Mouse (Mus musculus) hindbrain, embryonic 15.5 days (tissue): ENCODE data around the gene Nid1. TPM values are rescaled to one million over a fixed set of nuclear protein-coding genes. Genes with fewer than 3 reads are reported as not detected.
"Not testable (repeated sequence)": the region's sequence is repeated elsewhere in the genome, so short reads cannot be mapped to it uniquely, and the experiment has no call there.

Source experiments
- ATAC-seq: fragments of 200-750 bp; cut with Nextera tagmentation; 2 replicates; pipeline ENCODE4 v1.8.0; 2017; ENCODE audit warnings: low read depth, moderate number of reproducible peaks, moderate TSS enrichment; ENCODE audit not compliant: low FRiP score
- H3K27ac ChIP-seq: fragments of 300-500 bp; sonication (generic); replicated peaks from 2 replicates; pipeline ENCODE4 v1.5.1; 2015; ENCODE audit warnings: mild to moderate bottlenecking, inconsistent platforms
- H3K27me3 ChIP-seq: fragments of 300-500 bp; sonication (generic); 2 replicates; pipeline ENCODE4 v1.6.1; 2015; ENCODE audit warnings: control low read depth, inconsistent platforms
- H3K36me3 ChIP-seq: fragments of 300-500 bp; sonication (generic); 2 replicates; pipeline ENCODE4 v1.6.1; 2015; ENCODE audit warnings: control low read depth, inconsistent platforms
- H3K4me1 ChIP-seq: fragments of 300-500 bp; sonication (generic); replicated peaks from 2 replicates; pipeline ENCODE4 v1.6.1; 2015; ENCODE audit warnings: control low read depth, inconsistent platforms
- H3K4me2 ChIP-seq: fragments of 300-500 bp; sonication (generic); 2 replicates; pipeline ENCODE4 v1.6.1; 2015; ENCODE audit warnings: moderate library complexity, mild to moderate bottlenecking, inconsistent platforms
- H3K4me3 ChIP-seq: fragments of 300-500 bp; sonication (generic); 2 replicates; pipeline ENCODE4 v1.5.1; 2015; ENCODE audit warnings: mild to moderate bottlenecking, inconsistent platforms
- H3K9ac ChIP-seq: fragments of 300-500 bp; sonication (generic); 2 replicates; pipeline ENCODE4 v1.6.1; 2015; ENCODE audit warnings: inconsistent platforms
- H3K9me3 ChIP-seq: fragments of 300-500 bp; sonication (generic); 2 replicates; pipeline ENCODE4 v1.6.1; 2016; ENCODE audit warnings: control low read depth, inconsistent platforms
- WGBS: fragments of 180-500 bp; shearing (Covaris S2); methylation state at CpG from one replicate; pipeline ENCODE4 v1.1.7; 2015; 5-methylcytosine and 5-hydroxymethylcytosine counted together
- polyA plus RNA-seq: library from polyadenylated mRNA; unstranded; fragments of >200 nt; fragmentation: Nextera tagmentation; extraction: Ambion mirVana; gene quantifications from 2 replicates; pipeline ENCODE4 v1.2.1, GENCODE M21; 2015

The Nid1 gene
- polyA plus RNA-seq, 1 experiment from 2014 or later = 80.2 TPM

GRCm38 (mm10) chr13:13418859-13419258, 18.5 kb upstream of the Nid1 start:
- 92% methylated on average over 6 of the region's 12 CpGs for WGBS
- not testable (repeated sequence) for ATAC-seq

GRCm38 (mm10) chr13:13423301-13423700, 14.1 kb upstream of the Nid1 start:
- H3K27me3 ChIP-seq, H3K36me3 ChIP-seq, H3K9me3 ChIP-seq, H3K4me3 ChIP-seq, H3K4me2 ChIP-seq, H3K27ac ChIP-seq, H3K9ac ChIP-seq, ATAC-seq, H3K4me1 ChIP-seq: not testable (repeated sequence)
- WGBS = 85% methylated on average over 2 of the region's 5 CpGs

More at GRCm38 (mm10) chr13:13418859-13419258, 18.5 kb upstream of the Nid1 start:
- H3K27ac ChIP-seq, H3K4me3 ChIP-seq, H3K4me2 ChIP-seq, H3K9ac ChIP-seq, H3K4me1 ChIP-seq, H3K27me3 ChIP-seq, H3K9me3 ChIP-seq, H3K36me3 ChIP-seq: not testable (repeated sequence)

GRCm38 (mm10) chr13:13436161-13436560, 1.2 kb upstream of the Nid1 start:
- H3K9me3 ChIP-seq, H3K27ac ChIP-seq, H3K9ac ChIP-seq, H3K27me3 ChIP-seq, H3K36me3 ChIP-seq, H3K4me3 ChIP-seq, H3K4me1 ChIP-seq, H3K4me2 ChIP-seq, ATAC-seq: not testable (repeated sequence)
- WGBS = 90% methylated on average over 5 of the region's 7 CpGs

- peak overlapping the region; percentile 18; the same call in 1 of the 2 replicates for H3K4me3 ChIP-seq
- not testable (repeated sequence) for H3K9ac ChIP-seq
Measured at GRCm38 (mm10) chr13:13438112-13438953, 982 bp downstream of the Nid1 start.

GRCm38 (mm10) chr13:13445601-13446000, 8.2 kb downstream of the Nid1 start:
- not testable (repeated sequence) for H3K4me2 ChIP-seq, H3K4me3 ChIP-seq, H3K4me1 ChIP-seq, H3K36me3 ChIP-seq, ATAC-seq, H3K9me3 ChIP-seq, H3K27ac ChIP-seq, H3K27me3 ChIP-seq, H3K9ac ChIP-seq
- 89% methylated on average over 5 of the region's 5 CpGs for WGBS

More at GRCm38 (mm10) chr13:13438112-13438953, 982 bp downstream of the Nid1 start:
- not testable (repeated sequence) for H3K27me3 ChIP-seq, ATAC-seq, H3K9me3 ChIP-seq, H3K36me3 ChIP-seq, H3K27ac ChIP-seq, H3K4me1 ChIP-seq
- 6% methylated on average over 14 of the region's 28 CpGs for WGBS
- H3K4me2 ChIP-seq = 0 out of 2 replicates have a peak overlapping the region, but pooled peaks have one; percentile 23

- WGBS = 61% methylated on average over 4 of the region's 4 CpGs
- peak; percentile 23; the same call in 1 of the 2 replicates for ATAC-seq
- not testable (repeated sequence) for H3K9me3 ChIP-seq, H3K4me2 ChIP-seq, H3K4me3 ChIP-seq, H3K4me1 ChIP-seq, H3K27me3 ChIP-seq, H3K9ac ChIP-seq, H3K36me3 ChIP-seq, H3K27ac ChIP-seq
Measured at GRCm38 (mm10) chr13:13446711-13447443, 9.5 kb downstream of the Nid1 start.

- WGBS = 64% methylated on average over 12 of the region's 12 CpGs
Measured at GRCm38 (mm10) chr13:13449981-13450380, 12.6 kb downstream of the Nid1 start.

GRCm38 (mm10) chr13:13450931-13451330, 13.6 kb downstream of the Nid1 start:
- not testable (repeated sequence) for H3K27ac ChIP-seq, H3K4me1 ChIP-seq, ATAC-seq, H3K9ac ChIP-seq, H3K4me2 ChIP-seq, H3K36me3 ChIP-seq, H3K27me3 ChIP-seq, H3K9me3 ChIP-seq, H3K4me3 ChIP-seq
- 21% methylated on average over 1 of the region's 1 CpGs for WGBS

More at GRCm38 (mm10) chr13:13449981-13450380, 12.6 kb downstream of the Nid1 start:
- H3K36me3 ChIP-seq, ATAC-seq, H3K4me2 ChIP-seq, H3K9me3 ChIP-seq, H3K4me3 ChIP-seq, H3K27ac ChIP-seq, H3K9ac ChIP-seq, H3K27me3 ChIP-seq, H3K4me1 ChIP-seq: not testable (repeated sequence)

GRCm38 (mm10) chr13:13453332-13453731, 16.0 kb downstream of the Nid1 start:
- H3K9ac ChIP-seq, H3K4me2 ChIP-seq, H3K4me3 ChIP-seq, H3K9me3 ChIP-seq, H3K27me3 ChIP-seq, H3K36me3 ChIP-seq, H3K4me1 ChIP-seq, ATAC-seq, H3K27ac ChIP-seq: not testable (repeated sequence)
- WGBS = 91% methylated on average over 6 of the region's 6 CpGs

GRCm38 (mm10) chr13:13454249-13454648, 16.9 kb downstream of the Nid1 start:
- H3K9ac ChIP-seq, ATAC-seq, H3K27ac ChIP-seq, H3K36me3 ChIP-seq, H3K4me1 ChIP-seq, H3K9me3 ChIP-seq, H3K27me3 ChIP-seq, H3K4me3 ChIP-seq, H3K4me2 ChIP-seq: not testable (repeated sequence)
- 91% methylated on average over 7 of the region's 7 CpGs for WGBS

- H3K9ac ChIP-seq, H3K27me3 ChIP-seq, H3K9me3 ChIP-seq, ATAC-seq, H3K36me3 ChIP-seq, H3K4me2 ChIP-seq, H3K27ac ChIP-seq, H3K4me3 ChIP-seq, H3K4me1 ChIP-seq: not testable (repeated sequence)
- WGBS = 53% methylated on average over 9 of the region's 9 CpGs
Measured at GRCm38 (mm10) chr13:13455632-13456492, 18.5 kb downstream of the Nid1 start.
